In the genomic region with DNA sequence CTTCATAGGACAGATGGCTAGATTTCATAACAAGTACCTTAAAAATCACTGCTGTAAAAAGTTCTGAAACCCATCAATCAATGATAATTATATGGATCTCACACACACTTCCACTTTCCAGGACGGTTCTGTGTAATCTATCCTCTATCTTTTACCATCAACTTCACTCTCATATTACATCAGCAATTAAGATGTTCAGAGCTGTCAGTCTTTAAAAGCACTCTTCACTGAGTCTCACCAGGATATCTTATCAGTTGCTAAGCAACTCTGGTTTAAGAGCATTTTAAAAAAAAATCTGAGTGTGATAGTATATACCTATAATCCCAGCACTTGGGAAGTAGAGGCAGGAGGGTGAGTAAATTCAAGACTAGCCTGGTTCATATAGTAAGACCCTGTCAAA, we compare ENCODE assay signal across 18 mouse cellular contexts.
DNase-seq lines count a peak whose midpoint lies in the region; ATAC-seq and TF ChIP-seq lines count a peak whose summit lies in the region.
"Had no signal": no experiment of that assay in that cellular context is flagged by ENCODE, and none has a peak within 500 bp of the region (broad histone marks: within the 10 kb centered on the region; RNA-seq: fewer than 3 reads in every experiment).

No protein-coding gene starts in this region.

- intact Hi-C loops in left cerebral cortex, postnatal 36 days (cut with DNase I), result no loop called here

- ATAC-seq in forebrain, embryonic 14.5 days, result no peak
- no peak for ATAC-seq in forebrain, embryonic 12.5 days (ENCODE audit: low FRiP score)
- ATAC-seq in midbrain, embryonic 11.5 days (ENCODE audit: low FRiP score), result no peak
- ATAC-seq in forebrain, postnatal 0 days, result peak; percentile 91

- H3K9ac ChIP-seq in forebrain, embryonic 14.5 days (ENCODE audit: low read length), result no peak overlapping the region
- H3K9ac ChIP-seq in forebrain, embryonic 12.5 days, result no peak overlapping the region
- H3K9ac ChIP-seq in midbrain, embryonic 11.5 days (ENCODE audit: low read length), result no peak overlapping the region
- H3K9ac ChIP-seq in forebrain, postnatal 0 days, result no peak overlapping the region
- H3K9ac ChIP-seq: embryonic facial prominence, embryonic 12.5 days had no signal

- H3K4me3 ChIP-seq in forebrain, embryonic 14.5 days (ENCODE audit: low read depth, low read length), result no peak overlapping the region
- H3K4me3 ChIP-seq in forebrain, embryonic 12.5 days (replicated peaks), result no peak overlapping the region
- no peak overlapping the region for H3K4me3 ChIP-seq in midbrain, embryonic 11.5 days (ENCODE audit: low read depth, low read length)
- no peak overlapping the region for H3K4me3 ChIP-seq in midbrain, embryonic 10.5 days
- no peak overlapping the region for H3K4me3 ChIP-seq in forebrain, postnatal 0 days (ENCODE audit: low read depth, low read length)
- H3K4me3 ChIP-seq: embryonic facial prominence, embryonic 10.5 days; embryonic facial prominence, embryonic 12.5 days had no signal

- H3K9me3 ChIP-seq in forebrain, embryonic 14.5 days (replicated peaks; ENCODE audit: control insufficient read depth, low read length), result no peaks in the 10 kb centered on the region
- no peaks in the 10 kb centered on the region for H3K9me3 ChIP-seq in forebrain, embryonic 12.5 days
- no peaks in the 10 kb centered on the region for H3K9me3 ChIP-seq in midbrain, embryonic 11.5 days (ENCODE audit: control insufficient read depth, low read length)
- no peaks in the 10 kb centered on the region for H3K9me3 ChIP-seq in midbrain, embryonic 10.5 days (replicated peaks)
- H3K9me3 ChIP-seq in forebrain, postnatal 0 days (ENCODE audit: low read length), result no peaks in the 10 kb centered on the region
- H3K9me3 ChIP-seq: embryonic facial prominence, embryonic 10.5 days; embryonic facial prominence, embryonic 12.5 days had no signal

- H3K27me3 ChIP-seq in forebrain, embryonic 14.5 days (replicated peaks; ENCODE audit: control insufficient read depth, insufficient read depth, low read length), result no peaks in the 10 kb centered on the region
- H3K27me3 ChIP-seq in forebrain, embryonic 12.5 days, result no peaks in the 10 kb centered on the region
- H3K27me3 ChIP-seq in midbrain, embryonic 11.5 days (ENCODE audit: control insufficient read depth, insufficient read depth, low read length), result no peaks in the 10 kb centered on the region
- no peaks in the 10 kb centered on the region for H3K27me3 ChIP-seq in midbrain, embryonic 10.5 days (ENCODE audit: low read depth, poor library complexity, severe bottlenecking)
- no peaks in the 10 kb centered on the region for H3K27me3 ChIP-seq in forebrain, postnatal 0 days (ENCODE audit: insufficient read depth, low read length)
- H3K27me3 ChIP-seq: embryonic facial prominence, embryonic 12.5 days had no signal

- no peak overlapping the region for H3K27ac ChIP-seq in forebrain, embryonic 14.5 days (ENCODE audit: low read depth, low read length)
- no peak overlapping the region for H3K27ac ChIP-seq in forebrain, embryonic 12.5 days
- no peak overlapping the region for H3K27ac ChIP-seq in midbrain, embryonic 11.5 days (ENCODE audit: low read depth, low read length)
- H3K27ac ChIP-seq in midbrain, embryonic 10.5 days (replicated peaks), result no peak overlapping the region
- H3K27ac ChIP-seq in forebrain, postnatal 0 days (ENCODE audit: low read depth, low read length), result no peak overlapping the region
- H3K27ac ChIP-seq: embryonic facial prominence, embryonic 10.5 days; embryonic facial prominence, embryonic 12.5 days had no signal

- no peak for TF ChIP-seq CTCF in forebrain, postnatal 0 days (IDR thresholded peaks at IDR 0.05; ENCODE audit: low read depth)

- H3K4me1 ChIP-seq in forebrain, embryonic 14.5 days (ENCODE audit: control insufficient read depth, insufficient read depth, low read length), result no peaks in the 10 kb centered on the region
- no peaks in the 10 kb centered on the region for H3K4me1 ChIP-seq in forebrain, embryonic 12.5 days
- no peaks in the 10 kb centered on the region for H3K4me1 ChIP-seq in midbrain, embryonic 11.5 days (ENCODE audit: control insufficient read depth, insufficient read depth, low read length)
- H3K4me1 ChIP-seq in midbrain, embryonic 10.5 days, result no peaks in the 10 kb centered on the region
- no peaks in the 10 kb centered on the region for H3K4me1 ChIP-seq in forebrain, postnatal 0 days (ENCODE audit: insufficient read depth)
- H3K4me1 ChIP-seq: embryonic facial prominence, embryonic 10.5 days; embryonic facial prominence, embryonic 12.5 days had no signal

- 59% methylated on average over 1 of the region's 1 CpGs for WGBS in forebrain, embryonic 14.5 days
- WGBS in forebrain, embryonic 12.5 days, result 50% methylated on average over 1 of the region's 1 CpGs
- WGBS in midbrain, embryonic 11.5 days, result 32% methylated on average over 1 of the region's 1 CpGs
- 54% methylated on average over 1 of the region's 1 CpGs for WGBS in midbrain, embryonic 10.5 days
- WGBS in forebrain, postnatal 0 days, result 44% methylated on average over 1 of the region's 1 CpGs

- H3K36me3 ChIP-seq in forebrain, embryonic 14.5 days (ENCODE audit: control insufficient read depth, insufficient read depth, low read length), result no peaks in the 10 kb centered on the region
- no peaks in the 10 kb centered on the region for H3K36me3 ChIP-seq in forebrain, embryonic 12.5 days (replicated peaks)
- H3K36me3 ChIP-seq in midbrain, embryonic 11.5 days (ENCODE audit: control insufficient read depth, insufficient read depth, low read length), result no peaks in the 10 kb centered on the region
- H3K36me3 ChIP-seq in midbrain, embryonic 10.5 days, result no peaks in the 10 kb centered on the region
- H3K36me3 ChIP-seq in forebrain, postnatal 0 days (ENCODE audit: insufficient read depth), result no peaks in the 10 kb centered on the region
- H3K36me3 ChIP-seq: embryonic facial prominence, embryonic 10.5 days; embryonic facial prominence, embryonic 12.5 days had no signal

- peak; percentile 21 for DNase-seq in forebrain, embryonic 14.5 days (ENCODE audit: low spot score)
- DNase-seq in midbrain, embryonic 11.5 days (ENCODE audit: low spot score, missing footprints), result peak; percentile 65
- no peak for DNase-seq in midbrain, embryonic 10.5 days (ENCODE audit: low spot score)
- peak; percentile 3 for DNase-seq in brain, embryonic 18.5 days (ENCODE audit: low read depth, low spot score)
- DNase-seq in forebrain, postnatal 0 days, result peak; percentile 11
- DNase-seq in left cerebral cortex, postnatal 36 days (ENCODE audit: low spot score in 2 of 2), result no peak
- DNase-seq in cerebellum, adult 11-12 months, result no peak
- DNase-seq: adrenal gland, adult 2 months; adrenal gland, postnatal 10 days; adrenal gland, postnatal 25 days; cerebellum, adult 11 months; cerebellum, adult 2 months; cerebellum, adult 9-10 months; cerebellum, postnatal 10 days; cerebellum, postnatal 25 days had no signal

- no peak overlapping the region for H3K4me2 ChIP-seq in forebrain, embryonic 14.5 days (ENCODE audit: low read length)
- no peak overlapping the region for H3K4me2 ChIP-seq in forebrain, embryonic 12.5 days
- H3K4me2 ChIP-seq in midbrain, embryonic 11.5 days, result no peak overlapping the region
- H3K4me2 ChIP-seq in forebrain, postnatal 0 days (ENCODE audit: low read depth), result no peak overlapping the region
- H3K4me2 ChIP-seq: embryonic facial prominence, embryonic 12.5 days had no signal

Comparison
In these comparisons a context has a peak if more than half of its experiments do, and no peak if none do; other contexts are left out.
1. DNase-seq: peak in forebrain, embryonic 14.5 days (single experiment), midbrain, embryonic 11.5 days (single experiment), brain, embryonic 18.5 days (single experiment) and forebrain, postnatal 0 days (single experiment); none in midbrain, embryonic 10.5 days (single experiment), left cerebral cortex, postnatal 36 days (0 of 2) and cerebellum, adult 11-12 months (single experiment).